Mouse (Mus musculus): ENCODE measurements around the gene Agrp.
"Not testable (repeated sequence)": the region's sequence is repeated elsewhere in the genome, so short reads cannot be mapped to it uniquely, and the experiment has no call there.

The Agrp gene

DNA sequence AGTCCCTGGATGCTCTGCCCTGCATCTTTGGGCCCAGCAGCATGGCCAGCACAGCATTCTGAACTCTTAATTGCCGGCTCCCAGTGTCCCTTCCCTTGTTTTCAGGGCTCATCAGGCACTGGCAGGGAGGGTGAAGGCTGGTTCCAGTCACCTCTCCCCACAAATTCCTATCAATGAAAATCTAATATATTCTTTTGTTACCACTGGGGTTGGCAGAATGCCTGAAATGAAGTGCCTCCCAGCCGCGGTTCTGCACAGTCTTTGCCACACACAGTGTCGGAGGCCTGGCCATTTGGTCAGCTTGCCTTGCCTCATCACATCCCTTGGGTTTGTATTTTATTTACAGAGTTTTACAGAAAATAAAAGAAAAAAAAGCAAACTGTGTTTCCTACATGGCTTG lies 15.4 kb downstream of the Agrp start:
- DNase-seq = no peak

DNA sequence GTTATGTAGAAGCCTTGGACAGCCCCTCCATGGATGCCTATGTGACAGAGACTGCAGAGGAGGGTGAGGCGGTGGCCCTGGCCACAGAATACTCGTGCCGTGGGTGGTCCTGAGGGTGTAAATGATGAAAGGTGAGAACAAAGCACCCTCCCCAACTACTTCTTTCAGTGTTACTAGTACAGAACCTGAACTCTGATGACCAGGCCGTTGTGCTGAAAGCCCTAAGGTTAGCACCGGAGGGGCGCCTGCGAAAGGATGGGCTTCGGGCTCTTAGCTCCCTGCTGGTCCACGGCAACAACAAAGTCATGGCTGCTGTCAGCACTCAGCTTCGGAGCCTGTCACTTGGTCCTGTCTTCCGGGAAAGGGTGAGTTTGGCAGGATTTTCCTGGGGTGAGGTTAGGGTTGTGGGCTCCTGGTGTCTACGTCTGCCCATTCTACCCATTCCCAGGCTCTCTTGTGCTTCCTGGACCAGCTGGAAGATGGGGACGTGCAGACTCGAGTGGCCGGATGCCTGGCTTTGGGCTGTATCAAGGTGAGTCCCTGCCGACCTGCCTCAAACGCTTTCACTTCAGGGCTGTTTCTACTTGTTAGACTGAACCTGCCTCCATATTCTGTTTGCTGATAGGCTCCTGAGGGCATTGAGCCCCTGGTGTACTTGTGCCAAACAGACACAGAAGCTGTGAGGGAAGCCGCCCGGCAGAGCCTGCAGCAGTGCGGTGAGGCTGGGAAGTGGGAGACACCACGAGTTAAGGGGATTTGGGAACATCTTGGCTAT lies 16.1 kb downstream of the Agrp start:
- no peak for DNase-seq

DNA sequence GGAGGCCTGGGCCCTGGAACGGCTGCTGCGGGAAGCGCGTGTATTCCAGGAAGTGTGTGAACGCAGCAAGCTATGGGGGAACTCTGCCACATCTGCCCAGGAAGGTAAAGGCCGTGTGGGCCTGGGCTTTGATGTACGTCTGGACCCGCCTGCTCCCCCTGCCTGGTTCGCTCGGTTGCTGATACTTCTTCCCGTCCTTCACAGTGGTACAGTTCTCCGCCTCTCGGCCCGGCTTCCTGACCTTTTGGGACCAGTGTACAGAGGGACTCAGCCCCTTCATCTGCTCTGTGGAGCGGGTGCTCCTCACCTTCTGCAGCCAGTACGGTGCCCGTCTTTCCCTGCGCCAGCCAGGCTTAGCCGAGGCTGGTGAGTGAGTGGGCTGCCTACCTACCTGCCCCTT lies 17.0 kb downstream of the Agrp start:
- DNase-seq = no peak

DNA sequence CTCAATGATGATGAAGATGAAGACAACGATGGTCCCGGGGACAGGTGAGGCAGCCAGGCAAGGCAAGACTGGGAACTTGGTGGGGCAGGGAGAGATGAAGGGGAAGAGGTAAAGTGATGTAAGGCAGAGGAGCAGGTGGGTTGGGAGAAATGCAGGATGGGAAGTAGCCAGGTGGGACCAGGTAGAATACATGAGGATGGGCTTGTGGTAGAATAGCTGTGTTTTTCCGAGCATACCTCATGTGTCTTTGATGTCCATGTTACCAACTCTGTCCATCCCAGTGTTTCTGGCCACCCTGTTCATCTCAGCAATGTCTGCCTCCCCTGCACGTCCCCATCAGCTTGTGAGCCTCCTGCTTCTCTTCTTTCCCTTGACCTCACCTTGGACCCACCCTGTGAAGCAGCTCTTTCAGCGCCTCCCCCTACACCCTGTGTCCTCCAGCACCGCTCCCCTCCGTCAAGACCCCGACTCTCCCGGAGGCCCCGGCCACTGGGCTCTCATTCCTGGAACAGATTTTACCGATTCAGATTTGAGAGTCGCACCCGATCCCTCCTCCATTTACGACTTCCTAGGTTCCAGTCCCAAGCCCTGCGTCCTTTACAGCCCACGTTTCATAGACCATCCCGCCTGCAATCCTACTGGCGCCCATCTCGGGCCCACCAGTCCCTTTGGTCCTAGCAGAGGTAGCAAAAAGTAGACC lies 18.2 kb downstream of the Agrp start:
- no peak for DNase-seq

DNA sequence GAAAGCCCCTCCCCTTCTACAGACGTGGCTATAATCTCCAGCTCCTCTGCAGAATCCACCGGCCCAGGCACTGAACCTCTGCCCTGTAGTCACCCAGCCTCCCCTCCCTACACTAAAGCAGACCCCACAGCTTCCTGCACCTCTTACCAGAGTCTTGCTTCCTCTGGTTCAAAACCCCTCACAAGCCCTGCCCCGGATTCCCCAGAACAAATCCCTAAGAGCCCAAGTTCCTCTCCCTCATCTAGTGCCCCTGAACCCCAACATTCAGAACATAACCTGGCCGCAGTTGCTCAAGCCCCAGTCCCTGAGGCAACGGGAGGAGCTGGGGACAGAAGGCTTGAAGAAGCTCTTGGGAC lies 18.9 kb downstream of the Agrp start:
- DNase-seq = no peak

DNA sequence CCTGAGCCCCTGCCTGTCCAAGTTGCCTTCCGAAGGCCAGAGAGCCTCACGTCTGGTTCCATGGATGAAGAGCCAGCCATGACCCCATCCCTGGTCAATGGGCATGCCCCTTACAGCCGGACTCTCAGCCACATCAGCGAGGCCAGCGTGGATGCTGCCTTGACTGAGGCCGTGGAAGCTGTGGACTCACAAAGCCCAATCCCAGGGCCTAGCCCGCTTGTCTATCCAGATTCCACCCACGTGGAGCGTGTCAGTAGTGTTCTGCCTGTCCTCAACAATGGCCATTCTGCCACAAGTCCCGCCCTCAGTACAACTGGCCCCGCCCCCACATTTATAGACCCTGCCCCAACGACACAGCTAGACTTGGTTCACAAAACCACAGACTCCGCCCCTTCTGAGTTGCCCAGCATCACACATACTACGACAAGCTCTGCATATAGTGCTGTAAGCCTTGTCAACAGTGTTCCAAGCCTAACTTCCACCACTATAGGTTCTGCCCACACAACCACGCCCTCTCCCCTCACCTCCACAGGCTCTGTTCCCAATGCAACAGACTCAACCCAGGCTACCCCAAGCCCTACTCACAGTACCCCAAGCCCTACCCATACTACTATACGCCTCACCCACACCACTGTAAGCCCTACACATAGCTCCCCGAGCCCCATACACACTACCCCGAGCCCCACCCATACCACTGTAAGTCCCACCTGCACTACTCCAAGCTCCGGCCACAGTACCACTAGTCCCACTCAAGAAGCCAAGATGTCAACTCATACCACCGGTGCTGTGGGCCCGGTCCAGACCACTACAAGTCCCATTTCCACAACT lies 19.5 kb downstream of the Agrp start:
- no peak for DNase-seq

DNA sequence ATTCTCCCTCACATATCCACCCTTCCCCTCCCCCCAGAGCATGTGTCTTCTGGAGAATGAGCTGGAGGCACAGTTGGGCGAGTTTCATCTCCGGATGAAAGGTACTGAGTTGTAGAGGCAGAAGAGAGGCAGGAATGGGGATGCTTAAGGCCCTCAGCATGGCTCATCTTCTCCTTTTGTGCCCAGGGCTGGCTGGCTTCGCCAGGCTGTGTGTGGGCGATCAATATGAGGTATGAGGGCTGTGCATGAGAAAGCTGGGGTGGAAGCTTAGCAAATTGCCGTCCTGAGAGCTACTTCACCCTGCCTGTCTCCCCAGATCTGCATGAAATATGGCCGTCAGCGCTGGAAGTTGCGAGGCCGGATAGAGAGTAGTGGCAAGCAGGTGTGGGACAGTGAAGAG lies 21.3 kb downstream of the Agrp start:
- DNase-seq = no peak

DNA sequence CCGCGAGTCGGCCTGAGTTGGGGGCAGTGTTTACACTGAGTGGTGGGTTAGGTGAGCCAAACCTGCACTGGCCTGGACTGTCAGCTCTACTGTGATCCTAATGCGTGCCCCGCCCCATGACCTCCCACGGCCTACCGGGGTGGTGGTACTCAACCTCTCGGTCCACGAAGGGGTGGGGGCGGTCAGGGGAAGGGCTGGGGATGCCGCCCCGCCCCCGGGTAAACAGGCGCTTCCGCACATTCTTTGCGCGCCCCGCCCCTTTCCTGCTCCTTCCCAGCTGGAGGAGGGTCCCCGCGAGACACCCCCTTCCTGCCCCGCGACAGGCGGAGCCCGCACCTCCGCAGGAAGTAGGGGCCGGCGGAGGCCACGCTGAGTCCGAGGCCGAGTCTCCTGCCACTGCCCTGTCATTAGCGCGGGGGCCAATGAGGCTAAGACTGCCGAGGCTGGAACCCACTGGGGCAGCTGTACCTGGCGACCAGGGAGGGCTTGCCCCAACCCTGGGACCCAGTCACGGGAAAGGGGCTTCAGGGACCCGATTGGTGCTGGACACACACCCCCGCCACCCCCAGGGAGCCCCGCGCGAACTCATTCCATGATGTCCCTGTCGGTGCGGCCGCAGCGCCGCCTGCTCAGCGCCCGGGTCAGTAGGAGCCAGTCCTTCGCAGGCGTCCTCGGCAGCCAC lies 23.2 kb downstream of the Agrp start:
- DNase-seq = no peak

DNA sequence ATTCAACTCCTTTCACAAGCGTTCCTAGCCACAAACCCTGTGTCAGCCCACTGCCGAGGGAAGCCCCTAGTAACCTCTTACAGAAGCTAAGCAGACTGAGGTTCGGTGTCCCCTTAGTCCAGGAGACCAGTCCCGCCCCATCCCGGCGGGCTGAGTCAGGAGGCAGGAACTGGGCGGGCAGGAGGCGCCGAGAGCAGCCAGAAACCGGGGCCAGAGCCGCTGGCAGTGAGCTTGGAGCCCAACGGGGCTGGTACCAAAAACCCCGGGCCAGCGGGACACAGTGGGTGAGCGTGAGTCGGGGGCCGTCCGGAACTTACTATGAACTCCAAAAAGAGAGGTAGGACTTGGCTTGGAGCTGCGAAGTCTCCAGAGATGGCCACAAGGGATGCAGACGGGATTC lies 24.2 kb downstream of the Agrp start:
- DNase-seq = no peak

DNA sequence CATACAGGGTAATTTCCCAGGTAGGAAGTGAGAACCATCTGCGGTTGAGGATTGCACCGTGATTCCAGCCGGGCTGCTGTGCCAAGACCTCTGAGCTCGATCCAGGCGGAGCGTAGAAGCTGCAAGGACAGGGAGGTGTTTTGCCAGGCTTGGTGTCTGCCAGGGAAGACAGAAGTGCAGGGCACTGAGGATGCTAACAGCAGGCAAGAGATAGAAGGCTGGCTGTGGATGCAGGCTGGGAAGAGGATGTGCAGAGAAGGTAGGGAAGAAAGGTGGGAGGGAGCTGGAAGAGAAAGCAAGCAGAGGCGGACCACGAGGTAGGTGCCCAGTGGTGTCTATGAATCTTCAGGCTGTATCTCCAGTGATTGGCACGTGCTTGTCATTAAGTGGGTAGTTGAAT lies 25.4 kb downstream of the Agrp start:
- DNase-seq = no peak

DNA sequence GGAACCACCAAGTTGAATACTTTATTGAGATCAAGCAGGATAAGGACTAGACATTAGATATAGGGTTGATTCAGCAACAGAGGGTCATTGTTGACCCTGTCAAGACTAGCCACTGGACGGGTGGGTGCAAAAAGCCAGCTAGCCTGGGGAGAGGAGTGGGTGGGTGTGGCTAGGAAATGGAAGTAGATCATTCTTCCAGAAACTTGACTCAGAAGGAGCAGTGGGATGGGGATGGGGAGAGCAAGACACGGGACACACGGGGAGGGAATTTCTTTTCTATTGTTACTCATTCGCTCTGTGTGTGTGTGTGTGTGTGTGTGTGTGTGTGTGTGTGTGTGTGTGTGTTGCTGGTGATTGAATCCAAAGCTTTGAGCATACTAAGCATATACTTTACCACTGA lies 27.4 kb downstream of the Agrp start:
- DNase-seq = no peak

DNA sequence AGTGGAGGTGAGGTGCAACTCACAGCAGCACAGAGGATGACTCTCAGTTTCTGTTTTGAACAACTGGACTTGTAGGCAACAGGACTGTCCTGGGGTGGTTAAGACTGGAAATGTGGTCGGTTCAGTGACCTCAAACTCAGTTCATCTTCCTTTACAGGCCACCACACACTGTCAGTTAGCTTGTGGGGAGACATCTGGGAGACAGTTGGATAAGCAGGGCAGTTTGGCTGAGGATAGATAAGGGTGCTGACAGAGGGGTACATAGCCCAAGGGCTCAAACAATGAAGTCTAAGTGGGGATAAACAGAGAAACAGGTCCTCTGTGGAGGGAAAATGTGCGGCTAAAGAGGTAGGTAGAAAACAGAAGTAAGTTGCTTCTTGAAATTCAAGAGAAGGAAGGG lies 27.8 kb downstream of the Agrp start:
- DNase-seq = no peak

DNA sequence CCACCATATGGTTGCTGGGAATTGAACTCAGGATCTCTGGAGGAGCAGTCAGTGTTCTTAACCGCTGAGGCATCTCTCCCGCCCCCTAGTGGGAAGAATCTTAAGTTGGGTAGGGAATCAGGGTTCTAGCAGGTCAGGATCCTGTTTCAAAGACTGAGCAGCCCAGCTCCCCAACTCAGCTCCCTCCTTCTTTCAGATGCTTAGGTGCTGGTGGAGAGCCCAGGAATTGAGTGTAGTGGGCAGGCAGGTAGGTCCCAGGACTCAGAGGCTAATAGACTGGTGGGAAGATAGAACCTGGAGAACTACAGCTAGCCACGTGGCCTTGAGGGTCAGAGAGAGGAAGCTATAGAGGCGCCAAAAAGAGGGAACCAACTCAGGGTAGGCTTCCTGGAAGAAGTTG lies 29.5 kb downstream of the Agrp start:
- DNase-seq = no peak

DNA sequence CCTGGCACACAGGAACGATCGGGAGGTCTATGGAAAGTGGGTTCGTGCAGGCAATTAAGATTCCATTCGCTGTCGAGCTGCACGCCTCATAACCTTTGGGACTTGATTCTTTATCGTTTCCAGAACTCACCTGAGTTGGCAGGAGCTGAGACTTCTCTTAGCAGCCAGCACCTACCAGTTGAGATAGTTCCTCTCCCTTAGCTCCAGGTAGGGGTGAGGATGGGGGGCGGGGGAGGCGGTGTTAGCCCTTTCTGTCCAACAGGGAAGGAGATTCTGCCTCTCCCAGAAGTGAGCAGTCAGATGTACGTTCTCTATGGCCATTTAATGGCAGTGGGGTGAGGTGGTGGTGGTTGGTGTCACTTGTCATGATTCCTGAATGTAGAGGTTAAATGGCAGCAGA lies 30.1 kb downstream of the Agrp start:
- DNase-seq = no peak

DNA sequence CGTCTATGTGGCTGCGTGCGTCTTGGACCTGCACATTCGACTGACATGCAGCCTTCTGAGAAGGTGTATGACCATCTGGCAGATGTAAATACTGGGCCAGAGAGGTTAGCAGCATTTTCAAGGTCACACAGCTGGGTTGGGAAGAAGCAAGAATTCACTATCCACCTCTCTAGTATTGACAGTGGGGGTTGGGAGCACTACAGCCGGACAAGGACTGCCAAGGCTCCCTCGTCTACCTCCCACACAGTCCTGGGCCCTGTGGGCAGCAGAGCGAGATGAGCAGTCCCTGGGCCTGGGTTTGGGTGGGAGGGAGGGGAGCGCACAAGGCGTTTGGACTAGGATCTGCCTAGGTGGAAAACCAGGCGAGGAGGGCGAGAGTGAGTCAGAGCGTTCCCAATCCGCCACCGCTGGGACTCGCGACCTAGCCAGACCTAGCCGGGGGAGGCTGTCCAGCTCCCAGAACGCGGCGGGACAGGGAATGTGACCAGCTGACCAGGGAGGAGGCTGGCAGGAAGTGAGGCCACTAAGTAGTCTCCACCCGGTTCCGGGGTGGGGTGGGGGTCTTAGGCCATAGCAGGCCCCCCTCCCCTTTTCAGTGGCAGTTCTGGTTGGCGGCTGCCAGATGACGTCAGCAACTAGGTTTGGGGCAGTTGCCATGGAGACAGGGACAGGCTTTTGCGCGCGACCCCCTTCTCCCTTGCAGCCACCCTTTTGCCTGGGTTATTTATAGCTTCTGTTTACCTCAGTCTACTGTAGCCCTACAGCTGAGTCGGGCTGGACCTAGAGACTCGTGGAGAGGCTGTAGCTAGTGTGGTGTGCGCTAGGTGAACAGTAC lies 30.8 kb downstream of the Agrp start:
- peak; percentile 65 for DNase-seq

DNA sequence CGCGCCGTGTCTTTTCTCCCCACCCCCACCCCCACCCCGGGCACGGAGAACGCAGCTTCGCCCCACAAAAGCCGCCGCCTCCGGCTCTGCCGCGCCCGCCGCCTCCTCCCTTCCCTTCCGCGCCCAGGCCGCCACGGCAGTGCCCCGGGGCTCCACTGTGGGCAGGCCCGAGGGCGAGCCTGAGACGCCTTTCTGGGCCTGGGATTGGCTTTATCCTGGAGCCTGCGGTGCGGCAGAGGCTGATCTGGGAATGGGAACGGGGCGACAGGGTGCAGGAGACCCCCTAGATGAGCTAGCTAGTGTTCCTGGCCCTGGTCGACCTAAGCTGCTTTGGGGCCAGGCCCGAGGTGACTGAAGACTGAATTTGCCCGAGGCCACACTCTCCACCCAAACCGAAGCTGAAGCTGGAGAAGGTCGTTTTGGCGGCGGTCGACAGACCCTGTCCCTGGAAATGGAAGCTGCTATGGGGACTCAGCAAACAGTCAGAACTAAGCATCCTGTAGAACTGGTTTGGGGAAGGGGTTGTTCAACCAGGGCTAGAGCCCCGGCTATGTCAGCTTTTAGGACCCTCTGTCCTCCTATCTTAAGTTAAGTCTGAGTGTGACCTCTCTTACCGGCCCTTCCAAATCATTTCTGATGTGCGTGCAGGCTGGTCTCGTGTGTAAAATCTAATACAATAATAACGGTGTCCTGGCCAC lies 31.6 kb downstream of the Agrp start:
- no peak for DNase-seq

DNA sequence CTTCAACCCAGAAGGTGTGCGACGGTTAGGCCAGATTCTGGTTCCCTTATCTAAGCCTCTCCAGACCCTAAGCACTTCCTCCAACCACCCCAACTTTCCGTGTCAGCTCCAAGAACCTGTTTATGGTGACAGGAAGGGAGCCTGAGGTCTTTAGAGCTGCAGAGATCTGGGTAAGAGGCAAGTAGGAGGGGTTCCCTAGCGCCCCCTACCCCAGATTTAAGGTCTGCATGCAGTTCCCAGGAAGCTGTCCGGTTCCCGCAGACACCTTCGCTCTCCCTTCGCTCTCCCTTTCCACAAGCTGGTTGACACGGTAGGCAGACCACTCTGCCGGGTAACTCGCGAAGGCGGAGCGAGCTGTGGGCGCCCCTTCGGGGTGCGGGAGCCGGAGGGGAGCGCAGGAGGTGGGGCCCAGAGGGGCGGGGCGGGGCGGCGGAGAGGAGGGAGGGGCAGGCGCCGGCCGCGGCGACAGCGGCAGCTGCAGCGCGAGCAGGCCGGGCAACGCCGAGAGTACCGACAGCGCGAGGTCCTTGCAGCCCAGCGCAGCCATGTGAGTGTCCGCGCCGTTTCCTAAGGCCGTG lies 32.3 kb downstream of the Agrp start, which contains the start of gene Ripor1:
Ripor1 (plus strand) TSS at position 452 of the 578 bp plus-strand sequence.
- DNase-seq = peak; percentile 62

DNA sequence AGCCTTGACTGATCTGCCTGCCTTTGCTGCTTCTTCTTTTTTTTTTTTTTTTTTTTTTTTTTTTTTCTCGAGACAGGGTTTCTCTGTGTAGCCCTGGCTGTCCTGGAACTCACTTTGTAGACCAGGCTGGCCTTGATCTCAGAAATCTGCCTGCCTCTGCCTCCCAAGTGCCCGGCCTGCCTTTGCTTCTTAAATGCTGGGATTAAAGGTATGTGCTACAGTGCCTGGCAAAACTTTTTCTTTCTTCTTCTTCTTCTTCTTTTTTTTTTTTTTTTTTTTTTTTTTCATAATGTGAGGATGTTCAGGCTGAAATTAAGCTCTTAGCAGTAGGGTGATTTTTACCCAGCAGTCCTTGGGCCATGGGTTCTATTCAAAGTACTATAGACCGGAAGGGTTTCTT lies 34.7 kb downstream of the Agrp start:
- DNase-seq = not testable (repeated sequence)

DNA sequence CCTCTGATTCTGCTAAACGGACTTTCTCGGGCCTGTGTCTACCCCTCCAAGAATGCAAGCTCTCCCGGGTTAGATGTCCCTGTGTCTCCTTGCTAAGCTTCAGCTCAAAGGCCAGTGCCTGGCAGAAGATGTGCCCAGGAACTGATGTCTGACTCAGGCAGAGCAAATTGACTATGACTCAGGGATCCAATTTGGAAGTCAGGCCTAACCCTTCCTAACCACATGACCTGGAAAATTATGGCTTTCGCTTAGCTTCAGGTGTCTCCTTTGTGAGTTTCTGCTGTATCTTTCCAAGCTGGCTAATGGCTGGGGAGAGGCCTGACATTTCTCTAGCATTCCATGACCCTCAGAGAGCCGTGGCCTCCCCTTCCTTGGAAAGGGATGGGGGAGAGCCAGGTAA lies 35.9 kb downstream of the Agrp start:
- DNase-seq = no peak

DNA sequence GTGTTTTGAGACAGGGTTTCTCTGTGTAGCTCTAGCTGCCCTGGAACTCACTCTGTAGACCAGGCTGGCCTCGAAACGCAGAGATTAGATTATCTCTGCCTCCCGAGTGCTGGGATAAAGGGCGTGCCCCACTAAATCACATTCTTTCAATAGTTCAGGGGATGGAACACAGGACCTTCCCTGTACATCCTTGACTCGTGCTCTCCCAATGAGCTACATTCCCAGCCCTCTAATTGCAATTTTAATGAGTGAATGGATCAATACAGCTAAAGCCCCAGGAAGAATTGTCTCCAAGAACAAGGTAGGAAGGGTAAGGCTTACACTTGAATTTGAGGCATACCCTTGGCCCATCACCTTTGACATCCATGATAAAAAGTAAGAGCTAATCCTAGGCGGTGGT lies 38.4 kb downstream of the Agrp start:
- DNase-seq = no peak

DNA sequence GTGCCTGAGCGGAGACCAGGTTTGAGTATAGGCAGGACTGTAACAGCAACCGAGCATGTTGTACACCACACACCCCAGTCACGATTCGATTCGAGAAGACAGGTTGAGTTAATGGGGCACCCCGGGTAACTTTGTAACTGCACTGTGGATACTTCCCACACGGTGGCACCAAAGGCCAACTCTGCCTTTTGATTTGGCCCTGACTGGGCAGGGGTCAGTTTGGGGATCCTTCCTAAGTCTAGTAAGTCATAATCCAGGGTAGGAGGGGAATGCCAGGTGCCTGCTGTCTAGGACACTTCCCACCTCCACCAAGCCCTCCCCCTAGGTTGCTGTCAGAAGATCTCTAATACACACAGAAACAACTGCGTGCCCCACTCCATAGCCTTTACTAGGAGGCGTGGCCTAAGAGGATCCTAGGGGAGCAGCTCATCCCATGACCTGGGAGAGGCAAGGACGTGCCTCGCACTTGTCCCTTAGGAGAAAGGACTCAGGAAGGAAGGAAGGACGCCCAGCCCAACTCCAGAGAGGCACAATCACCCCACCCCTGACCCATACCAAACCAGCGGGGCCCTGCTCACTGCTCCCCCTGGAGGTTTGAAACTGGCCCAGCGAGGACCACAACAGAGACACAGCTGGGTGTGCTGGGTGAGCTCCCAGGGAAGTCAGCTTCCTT lies 40.7 kb downstream of the Agrp start:
- DNase-seq = peak; percentile 44

All from cerebellum, adult 11 months (tissue).